Mouse (Mus musculus) limb, embryonic 14.5 days (tissue): ENCODE results near the gene Mecom. TPM values are rescaled to one million over a fixed set of nuclear protein-coding genes. Genes with fewer than 3 reads are reported as not detected.

Experiments
- ATAC-seq: fragments of 200-750 bp; cut with Nextera tagmentation; 2 replicates; pipeline ENCODE4 v1.8.0; 2017; ENCODE audit warnings: low read depth, moderate number of reproducible peaks, moderate TSS enrichment; ENCODE audit not compliant: low FRiP score
- DNase-seq: peaks from one replicate; pipeline ENCODE4 v3.0.0-alpha.2; 2015; ENCODE audit warnings: low spot score
- H3K27ac ChIP-seq: fragments of 300-500 bp; sonication (generic); replicated peaks from 2 replicates; pipeline ENCODE4 v1.5.1; 2014; ENCODE audit warnings: low read depth, mild to moderate bottlenecking, low read length, moderate library complexity, mixed read lengths
- H3K27me3 ChIP-seq: fragments of 300-500 bp; sonication (generic); 2 replicates; pipeline ENCODE4 v1.6.1; 2014; ENCODE audit warnings: low read length, mixed read lengths; ENCODE audit not compliant: control insufficient read depth, insufficient read depth
- H3K36me3 ChIP-seq: fragments of 300-500 bp; sonication (generic); 2 replicates; pipeline ENCODE4 v1.6.1; 2014; ENCODE audit warnings: mild to moderate bottlenecking, low read length, moderate library complexity, mixed read lengths; ENCODE audit not compliant: control insufficient read depth, insufficient read depth
- H3K4me1 ChIP-seq: fragments of 300-500 bp; sonication (generic); 2 replicates; pipeline ENCODE4 v1.6.1; 2014; ENCODE audit warnings: antibody characterized with exemption, low read length, mixed read lengths; ENCODE audit not compliant: control insufficient read depth, insufficient read depth
- H3K4me2 ChIP-seq: fragments of 300-500 bp; sonication (generic); replicated peaks from 2 replicates; pipeline ENCODE4 v1.6.1; 2014; ENCODE audit warnings: low read depth, mild to moderate bottlenecking, low read length, moderate library complexity; ENCODE audit not compliant: severe bottlenecking
- H3K4me3 ChIP-seq: fragments of 300-500 bp; sonication (generic); replicated peaks from 2 replicates; pipeline ENCODE4 v1.5.1; 2014; ENCODE audit warnings: low read length
- H3K9ac ChIP-seq: fragments of 300-500 bp; sonication (generic); 2 replicates; pipeline ENCODE4 v1.6.1; 2014; ENCODE audit warnings: mild to moderate bottlenecking, low read depth, low read length, moderate library complexity; ENCODE audit not compliant: severe bottlenecking
- H3K9me3 ChIP-seq: fragments of 300-500 bp; sonication (generic); 2 replicates; pipeline ENCODE4 v1.6.1; 2016; ENCODE audit warnings: low read length; ENCODE audit not compliant: control insufficient read depth
- POLR2A ChIP-seq: fragments of 200-500 bp; IDR thresholded peaks from 2 replicates; pipeline ENCODE4 v1.8.0; 2012; ENCODE audit warnings: inconsistent platforms, mild to moderate bottlenecking, moderate library complexity, borderline replicate concordance; ENCODE audit not compliant: insufficient read depth, insufficient read length; ENCODE audit errors: extremely low read depth
- WGBS: fragments of 180-500 bp; shearing (Covaris S2); extraction: QIAGEN DNeasy Blood & Tissue Kit; methylation state at CpG from one replicate; pipeline ENCODE4 v1.1.7; 2014; 5-methylcytosine and 5-hydroxymethylcytosine counted together
- polyA plus RNA-seq, 2 experiments: library from polyadenylated mRNA; depleted of rRNA in 1 of 2; stranded (reverse) in 1 of 2; unstranded in 1 of 2; fragments of >200 nt; fragmentation: Nextera tagmentation in 1 of 2; extraction: Ambion mirVana in 1 of 2; gene quantifications; 2 replicates each; pipeline versions ENCODE4 v1.2.1 to v1.2.3; 2012 to 2014

Gene Mecom
- polyA plus RNA-seq, 2 experiments = 35.8 to 42.2 TPM

DNA sequence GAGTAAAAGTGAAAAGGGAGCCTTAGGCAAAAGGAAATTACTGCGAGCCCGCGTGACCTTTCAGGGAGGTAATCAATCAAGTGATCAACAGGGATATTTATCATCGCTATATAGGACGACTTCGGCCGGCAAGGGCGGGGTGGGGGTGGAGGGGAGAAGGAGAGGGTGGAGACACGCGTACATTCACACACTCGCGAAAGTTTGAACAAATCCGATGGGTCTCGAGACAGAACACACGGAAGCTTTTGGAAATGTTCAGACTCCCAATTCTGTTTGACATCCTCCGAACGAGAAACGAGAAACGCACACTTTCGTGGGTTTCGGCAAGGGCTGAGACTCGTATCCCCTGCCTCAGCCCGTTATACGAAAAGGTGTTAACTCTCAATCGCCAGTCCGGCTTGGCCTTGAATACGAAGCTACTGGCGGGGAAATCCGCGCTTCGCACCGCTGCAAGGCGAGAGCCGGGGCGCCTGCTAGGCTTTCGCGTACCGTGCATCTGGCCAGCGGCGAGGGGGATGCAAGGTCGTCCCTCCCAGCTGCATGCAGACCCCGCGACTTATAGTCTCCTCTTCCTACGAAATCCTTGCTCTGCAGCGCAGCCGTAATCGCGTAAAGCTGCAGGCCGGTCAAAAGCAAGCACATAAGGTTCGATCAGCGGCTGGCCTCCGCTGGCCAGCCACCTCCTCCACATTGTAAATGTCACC is 33.6 kb downstream of the Mecom start:
- ATAC-seq = 0 out of 2 replicates have a peak, but pooled peaks have one; percentile 16
- 1% methylated on average over 52 of the region's 52 CpGs for WGBS
- peak overlapping the region; percentile 95 for H3K27ac ChIP-seq
- TF ChIP-seq POLR2A = no peak
- peak overlapping the region; percentile 56 for H3K4me3 ChIP-seq
- H3K9ac ChIP-seq = peak overlapping the region; percentile 87
- H3K4me2 ChIP-seq = peak overlapping the region; percentile 91
- H3K27me3 ChIP-seq = no peaks in the 10 kb centered on the region
- H3K36me3 ChIP-seq = no peaks in the 10 kb centered on the region
- peaks cover 31% of the 10 kb centered on the region for H3K4me1 ChIP-seq
- H3K9me3 ChIP-seq = no peaks in the 10 kb centered on the region
- DNase-seq = no peak

- ATAC-seq = no peak
- no peaks in the 10 kb centered on the region for H3K9me3 ChIP-seq
- peak overlapping the region; percentile 95 for H3K27ac ChIP-seq
- peak overlapping the region; percentile 87 for H3K9ac ChIP-seq
- 8% methylated on average over 16 of the region's 16 CpGs for WGBS
- peaks cover 31% of the 10 kb centered on the region for H3K4me1 ChIP-seq
- peak overlapping the region; percentile 56 for H3K4me3 ChIP-seq
- no peak for DNase-seq
- peak overlapping the region; percentile 91 for H3K4me2 ChIP-seq
- no peaks in the 10 kb centered on the region for H3K36me3 ChIP-seq
- no peak for TF ChIP-seq POLR2A
- no peaks in the 10 kb centered on the region for H3K27me3 ChIP-seq
These were observed 34.4 kb downstream of the Mecom start for GRCm38 (mm10) chr3:30513314-30513997.

- H3K9me3 ChIP-seq = no peaks in the 10 kb centered on the region
- H3K4me2 ChIP-seq = peak overlapping the region; percentile 91
- ATAC-seq (no peak), DNase-seq (no peak)
- H3K27me3 ChIP-seq = no peaks in the 10 kb centered on the region
- no peak for TF ChIP-seq POLR2A
- peak overlapping the region; percentile 37; the same call in 1 of the 2 replicates for H3K9ac ChIP-seq
- no peaks in the 10 kb centered on the region for H3K36me3 ChIP-seq
- peak overlapping the region; percentile 56; the same call in 1 of the 2 replicates for H3K4me3 ChIP-seq
- peaks cover 28% of the 10 kb centered on the region for H3K4me1 ChIP-seq
- H3K27ac ChIP-seq = peak overlapping the region; percentile 95
- 13% methylated on average over 12 of the region's 12 CpGs for WGBS
These were observed 35.3 kb downstream of the Mecom start for GRCm38 (mm10) chr3:30512459-30513030.

- WGBS = 22% methylated on average over 7 of the region's 7 CpGs
- H3K4me3 ChIP-seq = no peak overlapping the region; the same call in 1 of the 2 replicates
- H3K4me2 ChIP-seq = peak overlapping the region; percentile 91; the same call in 1 of the 2 replicates
- no peak for ATAC-seq
- no peaks in the 10 kb centered on the region for H3K36me3 ChIP-seq
- H3K27ac ChIP-seq = peak overlapping the region; percentile 95
- no peak for DNase-seq
- TF ChIP-seq POLR2A = no peak
- H3K4me1 ChIP-seq = peaks cover 26% of the 10 kb centered on the region
- no peaks in the 10 kb centered on the region for H3K9me3 ChIP-seq
- no peaks in the 10 kb centered on the region for H3K27me3 ChIP-seq
- no peak overlapping the region for H3K9ac ChIP-seq
These were observed 36.0 kb downstream of the Mecom start for GRCm38 (mm10) chr3:30511796-30512195.

DNA sequence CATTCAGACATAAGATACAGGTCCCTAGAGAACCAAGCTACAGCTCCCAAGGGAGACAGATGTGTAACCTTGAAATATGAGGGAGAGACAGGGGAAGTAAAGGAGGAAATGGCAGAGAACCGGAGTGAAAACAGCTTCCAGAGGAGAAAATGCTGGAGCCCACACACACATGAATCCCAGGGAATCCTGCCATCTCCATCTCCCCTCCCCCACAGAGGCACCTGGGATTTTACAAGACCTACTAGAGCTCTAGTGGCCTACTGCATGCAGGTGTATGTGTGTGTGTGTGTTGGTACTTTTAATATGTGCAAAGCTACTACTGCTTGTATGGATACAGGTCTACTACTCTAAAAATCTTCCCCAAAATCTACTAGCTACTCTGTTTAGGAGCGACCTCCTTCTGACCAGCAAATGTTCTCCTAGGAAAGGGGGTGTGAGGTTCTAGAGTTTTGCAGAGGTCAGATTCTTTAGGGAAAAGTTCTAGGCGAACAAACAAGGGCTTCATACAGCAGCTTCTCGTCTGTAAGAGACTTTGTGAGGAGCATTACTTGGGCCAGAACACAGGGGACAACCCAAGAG is 36.7 kb downstream of the Mecom start:
- TF ChIP-seq POLR2A = no peak
- DNase-seq = no peak
- no peak overlapping the region; the same call in 1 of the 2 replicates for H3K4me3 ChIP-seq
- no peaks in the 10 kb centered on the region for H3K9me3 ChIP-seq
- 47% methylated on average over 4 of the region's 4 CpGs for WGBS
- H3K9ac ChIP-seq = no peak overlapping the region
- H3K27me3 ChIP-seq = no peaks in the 10 kb centered on the region
- H3K27ac ChIP-seq = peak overlapping the region; percentile 98
- no peak for ATAC-seq
- peaks cover 30% of the 10 kb centered on the region for H3K4me1 ChIP-seq
- H3K36me3 ChIP-seq = no peaks in the 10 kb centered on the region
- H3K4me2 ChIP-seq = peak overlapping the region; percentile 91
